Mouse (Mus musculus): ENCODE data around the gene Gm13212. TPM values are rescaled to one million over a fixed set of nuclear protein-coding genes. Genes with fewer than 3 reads are reported as not detected.
"Not testable (repeated sequence)": the region's sequence is repeated elsewhere in the genome, so short reads cannot be mapped to it uniquely, and the experiment has no call there.

Gene Gm13212
- polyA plus RNA-seq, 1 experiment from 2014 or later: 1.2 TPM

DNA sequence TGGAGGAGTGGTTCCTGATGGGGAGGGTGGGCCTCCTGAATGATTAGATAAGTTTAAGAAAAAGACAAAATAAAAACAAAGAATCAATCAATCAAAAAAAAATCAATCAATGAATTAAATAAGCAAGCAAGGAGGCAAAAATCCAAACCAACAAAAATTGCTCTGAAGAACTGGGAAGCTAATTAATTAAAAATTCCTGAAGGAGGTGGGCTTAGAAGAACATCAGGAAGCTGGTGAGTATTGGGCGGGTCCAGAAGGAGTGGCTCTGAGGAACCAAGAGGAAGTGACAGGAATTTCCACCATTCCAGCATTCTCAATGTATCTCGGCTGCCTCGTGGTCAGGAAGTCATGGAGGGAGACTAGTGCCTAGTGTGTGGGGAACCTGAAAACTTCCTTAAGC lies 85.4 kb downstream of the Gm13212 start, which contains the start of gene Zfp980:
Gene Zfp980 (plus strand): TSS at position 301 of the 400 bp plus-strand sequence.
- H3K27me3 ChIP-seq (ENCODE audit: insufficient read depth, low read length); H3K4me2 ChIP-seq (ENCODE audit: low read depth, low read length); H3K9ac ChIP-seq (replicated peaks); DNase-seq; H3K9me3 ChIP-seq (ENCODE audit: low read length); H3K36me3 ChIP-seq (replicated peaks; ENCODE audit: insufficient read depth, low read length); H3K4me1 ChIP-seq (ENCODE audit: insufficient read depth); ATAC-seq; H3K4me3 ChIP-seq (ENCODE audit: low read depth, low read length); H3K27ac ChIP-seq (ENCODE audit: low read depth): not testable (repeated sequence)
- WGBS (ENCODE audit: insufficient replicate concordance): 62% methylated on average over 3 of the region's 3 CpGs

- not testable (repeated sequence) for H3K36me3 ChIP-seq (replicated peaks; ENCODE audit: insufficient read depth, low read length); H3K4me3 ChIP-seq (ENCODE audit: low read depth, low read length); H3K9ac ChIP-seq (replicated peaks); H3K27me3 ChIP-seq (ENCODE audit: insufficient read depth, low read length); H3K27ac ChIP-seq (ENCODE audit: low read depth); H3K9me3 ChIP-seq (ENCODE audit: low read length); H3K4me1 ChIP-seq (ENCODE audit: insufficient read depth); ATAC-seq; H3K4me2 ChIP-seq (ENCODE audit: low read depth, low read length); DNase-seq
- WGBS (ENCODE audit: insufficient replicate concordance): 52% methylated on average over 2 of the region's 2 CpGs
These were observed 89.4 kb downstream of the Gm13212 start for GRCm38 (mm10) chr4:145674286-145674780.

Other genes starting within 250 kb of the Gm13212 start
- gene Zfp990, start 74.4 kb upstream of the Gm13212 start, polyA plus RNA-seq (2015; fragmentation: Nextera tagmentation; extraction: Ambion mirVana): not detected in 2 replicates
- gene Zfp980, start 85.5 kb downstream of the Gm13212 start, polyA plus RNA-seq (2015; fragmentation: Nextera tagmentation; extraction: Ambion mirVana): not detected in 2 replicates